Mouse (Mus musculus): Measurements from ENCODE around the gene Zar1l. TPM values are rescaled to one million over a fixed set of nuclear protein-coding genes. Genes with fewer than 3 reads are reported as not detected.

Gene Zar1l
- polyA plus RNA-seq, 1 experiment, result not detected

DNA sequence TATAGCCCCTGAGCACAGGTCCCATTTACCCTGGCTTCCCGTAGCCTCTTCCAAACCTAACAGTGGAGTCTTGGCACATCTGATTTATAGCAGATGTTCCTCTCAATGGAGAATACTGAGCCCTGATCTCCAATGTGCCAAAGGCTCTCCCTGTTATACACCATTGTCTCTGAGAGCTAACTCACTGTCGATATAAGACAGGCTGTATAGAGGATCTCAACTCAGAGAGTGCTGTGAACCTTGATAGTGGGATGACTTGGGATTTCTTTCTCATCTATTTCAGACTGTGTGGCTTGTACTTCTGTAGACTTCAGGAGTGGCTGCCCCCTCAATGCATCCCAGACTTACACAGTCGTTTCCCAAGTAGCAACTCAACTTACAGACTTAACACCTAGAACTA lies 27.7 kb downstream of the Zar1l start:
- 56% methylated on average over 3 of the region's 3 CpGs for WGBS
- no peaks in the 10 kb centered on the region for H3K27me3 ChIP-seq (replicated peaks; ENCODE audit: control insufficient read depth, insufficient read depth, low read length)
- no peak for TF ChIP-seq CTCF (conservative IDR thresholded peaks at IDR 0.05; ENCODE audit: insufficient read depth, insufficient read length, low read depth, low read length)
- no peak for TF ChIP-seq POLR2A (IDR thresholded peaks at IDR 0.05; ENCODE audit: low read depth, low read length)
- no peak overlapping the region for H3K4me3 ChIP-seq (ENCODE audit: insufficient read depth, low read depth, low read length)
- no peaks in the 10 kb centered on the region for H3K4me1 ChIP-seq (ENCODE audit: control insufficient read depth, insufficient read depth, low read length)
- H3K36me3 ChIP-seq (ENCODE audit: control insufficient read depth, insufficient read depth, low read length), result no peaks in the 10 kb centered on the region
- DNase-seq, result no peak
- no peak overlapping the region for H3K27ac ChIP-seq (ENCODE audit: insufficient read depth, low read depth, low read length)

DNA sequence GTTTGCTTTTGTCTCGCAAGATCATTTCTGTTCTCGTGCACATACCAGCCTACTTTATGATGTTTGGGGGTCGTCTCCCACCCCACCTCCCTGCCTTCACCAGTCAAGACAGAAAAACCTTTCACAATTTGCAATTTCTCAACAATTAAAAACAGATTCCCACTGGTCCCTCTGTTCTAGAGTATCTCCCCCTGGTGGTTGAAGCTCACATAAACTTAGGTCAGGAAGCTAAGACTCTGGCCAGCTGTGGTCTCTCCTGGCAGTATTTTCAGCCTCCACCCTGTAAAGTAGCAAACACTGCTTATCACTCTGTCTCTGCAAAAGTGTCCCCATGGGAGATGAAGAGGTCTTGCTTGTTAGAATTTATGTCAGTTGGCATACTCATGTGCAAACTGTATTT lies 32.8 kb downstream of the Zar1l start:
- no peak overlapping the region for H3K4me3 ChIP-seq (ENCODE audit: insufficient read depth, low read depth, low read length)
- peak; percentile 56 for DNase-seq
- H3K36me3 ChIP-seq (ENCODE audit: control insufficient read depth, insufficient read depth, low read length), result no peaks in the 10 kb centered on the region
- no peaks in the 10 kb centered on the region for H3K4me1 ChIP-seq (ENCODE audit: control insufficient read depth, insufficient read depth, low read length)
- TF ChIP-seq CTCF (conservative IDR thresholded peaks at IDR 0.05; ENCODE audit: insufficient read depth, insufficient read length, low read depth, low read length), result peak; percentile 45
- TF ChIP-seq POLR2A (IDR thresholded peaks at IDR 0.05; ENCODE audit: low read depth, low read length), result no peak
- no peaks in the 10 kb centered on the region for H3K27me3 ChIP-seq (replicated peaks; ENCODE audit: control insufficient read depth, insufficient read depth, low read length)
- H3K27ac ChIP-seq (ENCODE audit: insufficient read depth, low read depth, low read length), result no peak overlapping the region
- WGBS, result 63% methylated on average over 3 of the region's 3 CpGs

- 50% methylated on average over 4 of the region's 4 CpGs for WGBS
- Histone ChIP-seq H3K4me3 (ENCODE audit: insufficient read depth, low read depth, low read length) (no peak overlapping the region), H3K27me3 (replicated peaks; ENCODE audit: control insufficient read depth, insufficient read depth, low read length) (no peaks in the 10 kb centered on the region), H3K27ac (ENCODE audit: insufficient read depth, low read depth, low read length) (no peak overlapping the region), H3K4me1 (ENCODE audit: control insufficient read depth, insufficient read depth, low read length) (no peaks in the 10 kb centered on the region), H3K36me3 (ENCODE audit: control insufficient read depth, insufficient read depth, low read length) (no peaks in the 10 kb centered on the region; the same call in 1 of the 2 replicates)
- TF ChIP-seq CTCF (conservative IDR thresholded peaks at IDR 0.05; ENCODE audit: insufficient read depth, insufficient read length, low read depth, low read length) (no peak), POLR2A (IDR thresholded peaks at IDR 0.05; ENCODE audit: low read depth, low read length) (no peak)
- DNase-seq, result no peak
These were observed 39.4 kb downstream of the Zar1l start for GRCm38 (mm10) chr5:150478612-150479011.

- TF ChIP-seq CTCF (conservative IDR thresholded peaks at IDR 0.05; ENCODE audit: insufficient read depth, insufficient read length, low read depth, low read length) (no peak), POLR2A (IDR thresholded peaks at IDR 0.05; ENCODE audit: low read depth, low read length) (no peak)
- Histone ChIP-seq H3K4me3 (ENCODE audit: insufficient read depth, low read depth, low read length) (no peak overlapping the region), H3K4me1 (ENCODE audit: control insufficient read depth, insufficient read depth, low read length) (no peaks in the 10 kb centered on the region), H3K27me3 (replicated peaks; ENCODE audit: control insufficient read depth, insufficient read depth, low read length) (no peaks in the 10 kb centered on the region), H3K27ac (ENCODE audit: insufficient read depth, low read depth, low read length) (no peak overlapping the region), H3K36me3 (ENCODE audit: control insufficient read depth, insufficient read depth, low read length) (no peaks in the 10 kb centered on the region; the same call in none of the 2 replicates)
- no peak for DNase-seq
- 57% methylated on average over 4 of the region's 4 CpGs for WGBS
These were observed 40.6 kb downstream of the Zar1l start for GRCm38 (mm10) chr5:150477364-150477763.

DNA sequence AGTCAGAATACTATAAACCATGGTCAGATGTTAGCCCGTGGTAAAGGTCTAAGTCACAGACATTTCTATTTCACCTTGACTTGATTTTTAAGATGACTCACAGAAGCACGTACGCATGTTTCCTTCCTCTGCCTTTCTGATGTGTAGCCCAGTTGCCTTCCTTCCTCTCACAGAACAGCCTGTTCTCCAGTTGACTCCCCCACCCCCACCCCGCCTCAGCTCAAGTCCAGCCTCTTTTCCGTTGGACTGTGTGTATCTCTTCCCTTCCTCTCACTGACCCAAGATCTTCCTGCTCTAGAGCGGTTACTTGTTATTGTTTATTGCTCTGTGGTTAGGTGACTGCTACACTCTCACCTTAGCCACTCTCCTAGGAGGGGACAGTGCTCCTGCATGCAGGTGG lies 49.5 kb downstream of the Zar1l start:
- peaks cover 3% of the 10 kb centered on the region; the same call in 1 of the 2 replicates for H3K4me1 ChIP-seq (ENCODE audit: control insufficient read depth, insufficient read depth, low read length)
- TF ChIP-seq POLR2A (IDR thresholded peaks at IDR 0.05; ENCODE audit: low read depth, low read length), result no peak
- TF ChIP-seq CTCF (conservative IDR thresholded peaks at IDR 0.05; ENCODE audit: insufficient read depth, insufficient read length, low read depth, low read length), result no peak
- no peaks in the 10 kb centered on the region; the same call in 1 of the 2 replicates for H3K36me3 ChIP-seq (ENCODE audit: control insufficient read depth, insufficient read depth, low read length)
- H3K4me3 ChIP-seq (ENCODE audit: insufficient read depth, low read depth, low read length), result no peak overlapping the region
- H3K27ac ChIP-seq (ENCODE audit: insufficient read depth, low read depth, low read length), result peak overlapping the region; percentile 84
- peak; percentile 71 for DNase-seq
- 54% methylated on average over 6 of the region's 6 CpGs for WGBS
- H3K27me3 ChIP-seq (replicated peaks; ENCODE audit: control insufficient read depth, insufficient read depth, low read length), result no peaks in the 10 kb centered on the region

DNA sequence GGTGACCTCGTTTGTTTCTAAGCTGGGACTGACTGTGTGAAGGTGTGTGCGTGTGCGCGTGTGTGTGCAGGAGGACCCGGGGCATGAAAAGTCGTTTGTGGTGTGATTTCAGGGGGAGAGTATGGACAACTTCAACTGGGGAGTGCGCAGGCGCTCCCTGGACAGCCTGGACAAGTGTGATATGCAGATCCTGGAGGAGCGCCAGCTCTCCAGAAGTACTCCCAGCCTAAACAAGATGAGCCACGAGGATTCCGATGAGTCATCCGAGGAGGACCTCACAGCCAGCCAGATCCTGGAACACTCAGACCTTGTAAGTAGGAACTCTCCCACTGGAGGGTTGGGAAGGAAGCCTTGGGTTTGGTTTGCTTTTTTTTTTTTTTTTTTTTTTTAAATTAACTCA lies 51.8 kb downstream of the Zar1l start:
- Histone ChIP-seq H3K4me1 (ENCODE audit: control insufficient read depth, insufficient read depth, low read length) (peaks cover 3% of the 10 kb centered on the region; the same call in 1 of the 2 replicates), H3K27me3 (replicated peaks; ENCODE audit: control insufficient read depth, insufficient read depth, low read length) (no peaks in the 10 kb centered on the region), H3K27ac (ENCODE audit: insufficient read depth, low read depth, low read length) (peak overlapping the region; percentile 5; the same call in 1 of the 2 replicates), H3K36me3 (ENCODE audit: control insufficient read depth, insufficient read depth, low read length) (no peaks in the 10 kb centered on the region), H3K4me3 (ENCODE audit: insufficient read depth, low read depth, low read length) (no peak overlapping the region)
- peak; percentile 95 for DNase-seq
- TF ChIP-seq POLR2A (IDR thresholded peaks at IDR 0.05; ENCODE audit: low read depth, low read length) (no peak), CTCF (conservative IDR thresholded peaks at IDR 0.05; ENCODE audit: insufficient read depth, insufficient read length, low read depth, low read length) (no peak)
- WGBS, result 35% methylated on average over 12 of the region's 12 CpGs

- Histone ChIP-seq H3K27me3 (replicated peaks; ENCODE audit: control insufficient read depth, insufficient read depth, low read length) (no peaks in the 10 kb centered on the region), H3K4me3 (ENCODE audit: insufficient read depth, low read depth, low read length) (no peak overlapping the region), H3K27ac (ENCODE audit: insufficient read depth, low read depth, low read length) (peak overlapping the region; percentile 35), H3K36me3 (ENCODE audit: control insufficient read depth, insufficient read depth, low read length) (no peaks in the 10 kb centered on the region), H3K4me1 (ENCODE audit: control insufficient read depth, insufficient read depth, low read length) (peaks cover 3% of the 10 kb centered on the region; the same call in 1 of the 2 replicates)
- no peak for TF ChIP-seq CTCF (conservative IDR thresholded peaks at IDR 0.05; ENCODE audit: insufficient read depth, insufficient read length, low read depth, low read length)
- TF ChIP-seq POLR2A (IDR thresholded peaks at IDR 0.05; ENCODE audit: low read depth, low read length), result no peak
- WGBS, result 48% methylated on average over 6 of the region's 6 CpGs
- DNase-seq, result peak; percentile 33
These were observed 52.7 kb downstream of the Zar1l start for GRCm38 (mm10) chr5:150465218-150465617.

Measured in kidney, adult 2 months (tissue).